Mouse (Mus musculus) lung, postnatal 0 days (tissue): ENCODE measurements around the gene Rnf222.

Experiments used
- CTCF ChIP-seq: IDR thresholded peaks from 2 replicates; pipeline ENCODE4 v1.5.1; 2016; ENCODE audit warnings: antibody characterized with exemption, mild to moderate bottlenecking
- EP300 ChIP-seq: IDR thresholded peaks from 2 replicates; pipeline ENCODE4 v1.6.1; 2016; ENCODE audit warnings: antibody characterized with exemption, mild to moderate bottlenecking, control low read depth

GRCm38 (mm10) chr11:68905665-68906460, 17.5 kb downstream of the Rnf222 start:
- TF ChIP-seq CTCF = no peak
- TF ChIP-seq EP300 = no peak
